Mouse (Mus musculus) liver, embryonic 14.5 days (tissue): ENCODE results near the gene Il20rb. TPM values are rescaled to one million over a fixed set of nuclear protein-coding genes. Genes with fewer than 3 reads are reported as not detected.

Source experiments
- ATAC-seq: fragments of 200-750 bp; cut with Nextera tagmentation; 2 replicates; pipeline ENCODE4 v1.8.0; 2017; ENCODE audit warnings: moderate number of reproducible peaks, mild to moderate bottlenecking, moderate library complexity; ENCODE audit not compliant: insufficient read depth
- DNase-seq, 3 experiments: peaks; one replicate each; pipeline ENCODE4 v3.0.0-alpha.2; 2012 to 2013; ENCODE audit warnings: low read depth in 3 of 3, low spot score in 3 of 3
- H3K27ac ChIP-seq: fragments of 300-500 bp; sonication (generic); 2 replicates; pipeline ENCODE4 v1.5.1; 2014; ENCODE audit warnings: moderate library complexity, mild to moderate bottlenecking, control low read depth, inconsistent platforms
- H3K27me3 ChIP-seq: fragments of 300-500 bp; sonication (generic); 2 replicates; pipeline ENCODE4 v1.6.1; 2014; ENCODE audit warnings: mild to moderate bottlenecking, low read length, moderate library complexity; ENCODE audit not compliant: control insufficient read depth, insufficient read depth
- H3K36me3 ChIP-seq: fragments of 300-500 bp; sonication (generic); replicated peaks from 2 replicates; pipeline ENCODE4 v1.6.1; 2014; ENCODE audit warnings: low read depth; ENCODE audit not compliant: control insufficient read depth, insufficient read depth
- H3K4me1 ChIP-seq, 2 experiments: fragments of 200-500 bp in 1 of 2; fragments of 300-500 bp in 1 of 2; sonication (generic) in 1 of 2; replicated peaks; 2 replicates each; pipeline ENCODE4 v1.6.1; 2012 to 2014; ENCODE audit warnings: antibody characterized with exemption in 1 of 2, inconsistent platforms in 1 of 2, low read length in 1 of 2; ENCODE audit not compliant: control insufficient read depth in 2 of 2, insufficient read depth in 2 of 2
- H3K4me2 ChIP-seq: fragments of 300-500 bp; sonication (generic); 2 replicates; pipeline ENCODE4 v1.6.1; 2014; ENCODE audit warnings: low read depth, mild to moderate bottlenecking, control low read depth, moderate library complexity
- H3K4me3 ChIP-seq, 2 experiments: fragments of 200-500 bp in 1 of 2; fragments of 300-500 bp in 1 of 2; sonication (generic) in 1 of 2; 2 replicates each; pipeline ENCODE4 v1.5.1; 2012 to 2014; ENCODE audit warnings: low read depth in 2 of 2, low read length in 2 of 2, mild to moderate bottlenecking in 2 of 2, control low read depth in 1 of 2, inconsistent platforms in 1 of 2, moderate library complexity in 1 of 2; ENCODE audit not compliant: insufficient read depth in 1 of 2
- H3K9ac ChIP-seq: fragments of 300-500 bp; sonication (generic); replicated peaks from 2 replicates; pipeline ENCODE4 v1.6.1; 2014; ENCODE audit warnings: mild to moderate bottlenecking, control low read depth, moderate library complexity
- H3K9me3 ChIP-seq: fragments of 300-500 bp; sonication (generic); 2 replicates; pipeline ENCODE4 v1.6.1; 2016; ENCODE audit warnings: low read length, mixed read lengths; ENCODE audit not compliant: control insufficient read depth
- CTCF ChIP-seq: IDR thresholded peaks from 2 replicates; pipeline ENCODE4 v1.5.1; 2016; ENCODE audit warnings: antibody characterized with exemption, low read depth, control low read depth
- EP300 ChIP-seq: IDR thresholded peaks from 2 replicates; pipeline ENCODE4 v1.6.1; 2016; ENCODE audit warnings: antibody characterized with exemption, low read depth
- WGBS: fragments of 180-500 bp; shearing (Covaris S2); extraction: QIAGEN DNeasy Blood & Tissue Kit; methylation state at CpG from one replicate; pipeline ENCODE4 v1.1.7; 2014; ENCODE audit not compliant: insufficient replicate concordance; 5-methylcytosine and 5-hydroxymethylcytosine counted together
- polyA plus RNA-seq, 2 experiments: library from polyadenylated mRNA; depleted of rRNA in 1 of 2; stranded (reverse) in 1 of 2; unstranded in 1 of 2; fragments of >200 nt; fragmentation: Nextera tagmentation in 1 of 2; extraction: Ambion mirVana in 1 of 2; gene quantifications; 2 replicates each; pipeline versions ENCODE4 v1.2.1 to v1.2.3; 2012 to 2014

Il20rb gene
- polyA plus RNA-seq, 2 experiments = 0.11 to 0.73 TPM

DNA sequence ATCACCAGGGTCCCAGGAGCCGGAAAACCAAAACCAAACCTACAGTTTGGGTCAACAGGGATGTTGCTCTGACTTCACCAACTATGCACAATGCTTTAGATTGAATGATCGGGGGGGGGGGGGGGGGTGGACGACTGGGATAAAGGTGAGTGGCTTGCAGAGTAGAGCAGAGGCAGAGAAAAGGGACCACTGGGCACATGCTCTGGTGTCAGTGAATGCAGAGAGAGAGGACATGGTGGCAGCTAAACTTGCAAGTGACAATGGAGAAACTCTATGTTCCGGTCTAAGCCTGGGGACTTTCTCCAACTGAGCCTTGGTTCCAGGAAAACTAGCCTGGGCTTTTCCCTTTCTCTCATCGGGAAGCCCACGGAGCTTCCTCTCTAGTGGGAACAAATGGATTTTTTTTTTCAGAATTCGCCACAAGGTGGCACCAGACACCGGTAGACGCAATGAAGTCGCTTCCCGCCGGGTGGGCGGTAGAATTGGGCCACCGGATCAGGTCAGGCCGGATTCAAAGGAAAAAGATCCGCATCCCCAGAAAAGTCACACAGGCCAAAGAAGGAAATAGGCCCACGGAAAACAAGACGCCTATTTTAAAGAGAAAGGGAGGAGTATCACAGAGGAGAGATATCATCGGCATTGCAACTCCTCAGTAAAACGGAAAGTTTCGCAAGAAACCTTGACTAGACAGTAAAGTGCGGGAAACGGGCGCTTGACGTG is 32.5 kb downstream of the Il20rb start:
- DNase-seq (peak; percentile 30 to 40 (median 31)), ATAC-seq (peak; percentile 24; the same call in 1 of the 2 replicates)
- Histone ChIP-seq H3K27me3 (no peaks in the 10 kb centered on the region), H3K36me3 (no peaks in the 10 kb centered on the region), H3K9ac (peak overlapping the region; percentile 54), H3K4me2 (peak overlapping the region; percentile 78), H3K27ac (no peak overlapping the region), H3K9me3 (no peaks in the 10 kb centered on the region), H3K4me3 (peak overlapping the region; percentile 55 to 56), H3K4me1 (peaks cover 0 to 2% of the 10 kb centered on the region in 2 experiments; a peak in 1 of 4 replicates)
- 4% methylated on average over 24 of the region's 25 CpGs for WGBS
- TF ChIP-seq EP300 (no peak), CTCF (peak; percentile 73)

DNA sequence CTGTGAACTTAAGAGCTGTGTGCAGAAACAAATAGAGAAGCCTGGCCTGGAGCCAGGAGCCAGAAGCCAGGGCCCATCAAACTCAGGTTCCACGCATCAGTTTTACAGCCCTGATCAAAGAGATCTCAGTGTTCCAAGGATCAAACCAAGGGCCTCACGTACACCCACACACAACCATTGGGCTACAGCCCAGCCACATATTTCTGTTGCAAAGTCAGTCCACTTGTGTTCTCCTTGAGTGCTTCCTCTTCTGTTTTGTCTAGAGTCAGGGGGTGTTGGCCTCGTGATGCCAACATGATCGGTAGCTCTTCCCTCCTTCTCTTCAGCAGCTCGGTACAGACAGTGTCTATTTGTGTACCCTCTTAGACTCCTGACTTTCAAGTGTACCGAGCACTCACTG is 34.2 kb downstream of the Il20rb start:
- ATAC-seq = no peak
- Histone ChIP-seq H3K4me2 (no peak overlapping the region), H3K27me3 (no peaks in the 10 kb centered on the region), H3K9ac (no peak overlapping the region), H3K9me3 (no peaks in the 10 kb centered on the region), H3K4me3 (no peak overlapping the region), H3K36me3 (no peaks in the 10 kb centered on the region), H3K4me1 (peaks cover 0 to 2% of the 10 kb centered on the region in 2 experiments; a peak in 1 of 4 replicates), H3K27ac (no peak overlapping the region)
- TF ChIP-seq EP300 = no peak
- TF ChIP-seq CTCF = no peak
- DNase-seq = no peak
- WGBS = 42% methylated on average over 6 of the region's 6 CpGs

DNA sequence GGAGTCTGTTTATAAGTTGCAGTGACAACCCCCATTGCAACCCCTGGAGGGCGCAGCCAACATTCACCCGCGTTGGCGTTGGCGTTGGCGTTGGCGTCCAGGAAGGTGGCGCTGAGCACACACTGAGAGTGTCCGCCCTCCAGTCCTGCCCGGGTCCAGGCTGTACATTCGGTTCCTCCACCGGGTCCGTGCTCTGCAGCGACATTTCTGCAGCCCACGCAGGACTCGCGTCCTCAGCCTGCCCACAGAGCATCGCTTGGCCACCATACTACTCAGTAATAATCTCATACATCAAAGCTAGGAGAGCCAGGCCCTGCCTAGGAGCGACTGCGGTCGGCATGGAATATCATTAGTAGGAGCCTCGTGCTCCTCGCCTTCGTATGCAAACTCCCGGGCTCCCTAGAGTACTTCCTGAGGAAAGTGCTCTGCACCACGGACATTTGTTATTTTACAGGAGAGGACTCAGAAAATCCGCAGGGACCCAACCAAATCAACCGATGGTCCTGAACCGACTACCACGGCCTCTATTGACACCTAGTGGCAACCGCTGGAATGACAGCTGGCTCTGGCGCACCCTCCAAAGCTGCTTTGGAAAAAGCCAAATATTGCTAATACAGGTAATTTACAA is 40.4 kb downstream of the Il20rb start:
- Histone ChIP-seq H3K36me3 (no peaks in the 10 kb centered on the region), H3K4me2 (peak overlapping the region; percentile 75), H3K27me3 (no peaks in the 10 kb centered on the region), H3K4me1 (no peaks in the 10 kb centered on the region), H3K9me3 (no peaks in the 10 kb centered on the region), H3K9ac (0 out of 2 replicates have a peak overlapping the region, but pooled peaks have one; percentile 23), H3K27ac (no peak overlapping the region), H3K4me3 (peak overlapping the region; percentile 48 to 54)
- ATAC-seq (peak; percentile 76; the same call in 1 of the 2 replicates), DNase-seq (peak; percentile 16 to 30 (median 20))
- TF ChIP-seq EP300 = no peak
- TF ChIP-seq CTCF = peak; percentile 86
- 1% methylated on average over 32 of the region's 32 CpGs for WGBS

DNA sequence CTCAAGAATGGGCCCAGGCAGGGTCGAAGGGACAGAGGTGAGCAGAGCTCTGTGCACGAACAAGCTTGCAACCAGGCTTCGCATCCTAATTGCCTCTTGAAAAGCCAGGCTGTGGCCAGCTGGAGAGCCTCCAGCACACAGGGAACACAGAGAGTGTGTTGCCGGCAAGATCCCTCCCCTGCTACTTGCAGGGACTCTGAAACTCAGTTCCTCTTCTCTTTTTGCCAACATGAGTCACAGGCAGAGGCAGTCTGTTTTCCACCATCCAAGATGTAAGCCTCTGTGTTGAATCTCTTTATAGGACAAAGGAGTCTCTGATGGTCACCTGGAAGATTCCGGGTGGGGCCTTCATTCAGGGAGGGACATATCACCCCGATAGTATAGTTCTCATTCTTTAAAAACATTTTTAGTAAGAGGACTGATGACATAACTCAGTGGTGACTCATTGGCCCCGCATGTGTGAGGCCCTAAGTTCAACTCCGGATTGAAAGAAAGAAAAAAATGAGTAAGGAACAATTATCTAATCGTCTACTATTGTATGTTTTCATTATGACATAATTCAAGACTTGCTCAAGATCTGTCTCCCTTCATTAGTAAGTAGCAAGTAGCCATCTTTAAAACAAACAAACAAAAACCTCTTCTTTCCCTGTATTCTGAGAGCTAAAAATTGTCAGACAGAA is 46.3 kb downstream of the Il20rb start:
- Histone ChIP-seq H3K36me3 (no peaks in the 10 kb centered on the region), H3K4me2 (no peak overlapping the region), H3K4me3 (no peak overlapping the region), H3K9ac (no peak overlapping the region), H3K9me3 (no peaks in the 10 kb centered on the region), H3K27me3 (no peaks in the 10 kb centered on the region), H3K27ac (no peak overlapping the region), H3K4me1 (no peaks in the 10 kb centered on the region)
- DNase-seq (no peak), ATAC-seq (no peak)
- TF ChIP-seq EP300 (no peak), CTCF (no peak)
- 46% methylated on average over 9 of the region's 9 CpGs for WGBS

DNA sequence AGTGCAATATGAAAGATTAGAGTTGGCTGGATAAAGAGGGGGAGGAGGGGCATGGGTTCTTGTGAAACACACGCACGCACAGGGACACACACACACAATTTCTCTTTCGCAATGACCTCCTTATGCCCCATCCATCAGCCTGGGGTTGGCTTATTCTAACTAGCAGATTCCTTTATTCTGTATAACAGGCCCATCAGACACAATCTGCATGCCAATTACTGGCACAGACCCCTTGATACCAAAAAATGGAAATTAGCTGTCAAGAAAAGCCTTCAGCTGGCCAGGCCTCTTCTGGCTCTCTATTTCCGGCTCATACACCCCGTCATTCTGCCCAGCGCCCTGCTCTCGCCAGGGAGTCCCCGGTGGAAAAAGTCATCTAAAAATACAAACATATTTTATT is 47.1 kb downstream of the Il20rb start:
- Histone ChIP-seq H3K9me3 (no peaks in the 10 kb centered on the region), H3K9ac (no peak overlapping the region), H3K4me2 (no peak overlapping the region), H3K27me3 (no peaks in the 10 kb centered on the region), H3K4me1 (no peaks in the 10 kb centered on the region), H3K36me3 (no peaks in the 10 kb centered on the region), H3K27ac (no peak overlapping the region), H3K4me3 (no peak overlapping the region)
- DNase-seq (no peak), ATAC-seq (no peak)
- TF ChIP-seq EP300 (no peak), CTCF (no peak)
- WGBS = 82% methylated on average over 8 of the region's 8 CpGs
